Mouse (Mus musculus) MEL-GATA-1-ER (cell line): ENCODE data around the gene Nme7.

Experiments used
- DNase-seq: peaks from one replicate; pipeline ENCODE4 v3.0.0-alpha.2; 2012; ENCODE audit warnings: low read depth; ENCODE audit errors: extremely low read depth

Nme7 gene

GRCm38 (mm10) chr1:164376761-164377487, 73.0 kb downstream of the Nme7 start:
- DNase-seq, result no peak

- DNase-seq, result no peak
Measured at GRCm38 (mm10) chr1:164383621-164384020, 79.7 kb downstream of the Nme7 start.

- DNase-seq, result no peak
Measured at GRCm38 (mm10) chr1:164384354-164384753, 80.4 kb downstream of the Nme7 start.

- no peak for DNase-seq
Measured at GRCm38 (mm10) chr1:164384972-164385371, 81.1 kb downstream of the Nme7 start.

- DNase-seq, result no peak
Measured at GRCm38 (mm10) chr1:164389743-164390142, 85.8 kb downstream of the Nme7 start.

- no peak for DNase-seq
Measured at GRCm38 (mm10) chr1:164392176-164392575, 88.3 kb downstream of the Nme7 start.

- no peak for DNase-seq
Measured at GRCm38 (mm10) chr1:164395131-164395780, 91.3 kb downstream of the Nme7 start.

GRCm38 (mm10) chr1:164397672-164398071, 93.8 kb downstream of the Nme7 start:
- no peak for DNase-seq

- no peak for DNase-seq
Measured at GRCm38 (mm10) chr1:164399578-164399977, 95.7 kb downstream of the Nme7 start.

GRCm38 (mm10) chr1:164405385-164405802, 101.5 kb downstream of the Nme7 start:
- DNase-seq, result no peak

GRCm38 (mm10) chr1:164406506-164406905, 102.6 kb downstream of the Nme7 start:
- no peak for DNase-seq

GRCm38 (mm10) chr1:164408655-164409054, 104.7 kb downstream of the Nme7 start:
- DNase-seq, result no peak

- no peak for DNase-seq
Measured at GRCm38 (mm10) chr1:164411306-164411705, 107.4 kb downstream of the Nme7 start.

GRCm38 (mm10) chr1:164412906-164413305, 109.0 kb downstream of the Nme7 start:
- no peak for DNase-seq

GRCm38 (mm10) chr1:164413608-164414007, 109.7 kb downstream of the Nme7 start:
- DNase-seq, result no peak

- DNase-seq, result no peak
Measured at GRCm38 (mm10) chr1:164415347-164415751, 111.4 kb downstream of the Nme7 start.

- no peak for DNase-seq
Measured at GRCm38 (mm10) chr1:164416692-164417394, 112.9 kb downstream of the Nme7 start.

GRCm38 (mm10) chr1:164417604-164418003, 113.7 kb downstream of the Nme7 start:
- no peak for DNase-seq

- DNase-seq, result no peak
Measured at GRCm38 (mm10) chr1:164418320-164418719, 114.4 kb downstream of the Nme7 start.

GRCm38 (mm10) chr1:164419401-164419800, 115.5 kb downstream of the Nme7 start:
- DNase-seq, result no peak

GRCm38 (mm10) chr1:164420623-164421354, 116.9 kb downstream of the Nme7 start:
- DNase-seq, result no peak

- DNase-seq, result no peak
Measured at GRCm38 (mm10) chr1:164426227-164426626, 122.3 kb downstream of the Nme7 start.
